Mouse (Mus musculus): ENCODE measurements around the gene Sirt4. TPM values are rescaled to one million over a fixed set of nuclear protein-coding genes. Genes with fewer than 3 reads are reported as not detected.

Gene Sirt4
- total and polyA plus RNA-seq, 2 experiments: 11.5 to 26.1 TPM

DNA sequence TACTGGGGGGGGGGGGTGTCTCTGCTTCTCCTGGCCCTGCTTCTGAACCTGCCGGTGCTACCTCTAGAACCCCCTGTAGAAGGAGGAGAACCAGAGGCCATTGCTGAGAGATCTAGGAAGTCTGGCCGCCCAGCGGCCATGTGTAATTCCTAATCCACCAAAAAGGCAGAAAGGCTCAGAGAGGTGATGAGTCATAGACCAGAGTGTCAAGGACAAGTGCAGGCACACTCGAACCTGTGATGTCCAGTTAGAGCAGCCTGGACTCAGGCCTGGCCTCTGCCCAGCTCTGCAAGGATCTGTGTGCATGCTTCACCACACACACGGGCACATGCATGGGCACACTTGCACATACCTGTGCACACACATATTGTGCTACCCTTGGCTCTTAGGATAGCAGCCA is 43.6 kb upstream of the Sirt4 start:
- WGBS: 57% methylated on average over 5 of the region's 5 CpGs
- Histone ChIP-seq H3K36me3 (ENCODE audit: control insufficient read depth, insufficient read depth, low read length) (no peaks in the 10 kb centered on the region), H3K27ac (replicated peaks; ENCODE audit: insufficient read depth, low read depth, low read length) (no peak overlapping the region), H3K4me1 (ENCODE audit: control insufficient read depth, insufficient read depth, low read length) (peaks cover 48% of the 10 kb centered on the region), H3K27me3 (ENCODE audit: control insufficient read depth, insufficient read depth, low read length) (no peaks in the 10 kb centered on the region), H3K79me2 (ENCODE audit: control insufficient read depth, insufficient read depth, low read length) (peaks cover 60% of the 10 kb centered on the region), H3K9ac (ENCODE audit: low read depth, low read length) (no peak overlapping the region), H3K4me3 (ENCODE audit: insufficient read depth, low read depth, low read length) (no peak overlapping the region)
- no peak for DNase-seq (ENCODE audit: extremely low read depth, low read depth, low spot score)
- TF ChIP-seq CTCF (IDR thresholded peaks at IDR 0.05; ENCODE audit: low read depth, low read length) (no peak), POLR2A (IDR thresholded peaks at IDR 0.05; ENCODE audit: extremely low read depth, insufficient read depth, low read length) (no peak)

DNA sequence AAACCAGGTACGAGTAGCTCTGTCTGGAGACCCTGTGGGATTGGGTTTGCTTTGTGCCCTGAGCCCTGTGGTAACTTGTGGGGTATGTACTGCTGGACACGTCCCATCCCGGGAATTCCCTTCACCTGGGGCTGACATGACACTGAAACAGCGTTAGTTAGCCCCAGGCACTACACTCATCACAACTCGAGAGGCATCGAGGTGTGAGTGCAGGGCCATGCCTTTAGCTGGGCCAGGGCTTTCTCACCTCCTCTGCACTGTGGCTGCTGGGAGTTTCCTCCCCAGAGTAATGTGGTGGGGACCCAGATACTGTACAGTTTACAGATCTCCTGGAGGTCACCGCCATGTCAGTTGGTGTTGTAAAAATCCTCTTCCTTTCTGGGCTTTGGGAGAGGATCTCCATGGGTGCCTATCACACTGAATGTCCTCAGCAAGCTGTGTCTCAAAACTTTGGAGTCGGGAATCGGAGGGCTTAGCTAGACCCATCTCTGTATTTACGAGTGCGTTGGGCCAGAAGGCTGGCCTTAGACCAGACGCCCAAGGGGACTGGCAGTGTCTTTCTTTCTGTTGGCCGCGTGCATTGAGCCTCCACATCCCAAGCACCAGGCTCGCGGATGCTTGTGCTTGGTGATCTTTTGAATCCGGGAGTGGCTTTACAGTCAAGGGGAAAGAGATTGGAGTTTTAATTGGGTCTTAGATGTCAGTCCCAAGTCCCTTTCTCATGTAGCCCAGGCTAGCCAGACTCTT is 42.1 kb upstream of the Sirt4 start:
- DNase-seq (ENCODE audit: extremely low read depth, low read depth, low spot score): no peak
- H3K9ac ChIP-seq (ENCODE audit: low read depth, low read length): no peak overlapping the region
- H3K27me3 ChIP-seq (ENCODE audit: control insufficient read depth, insufficient read depth, low read length): no peaks in the 10 kb centered on the region
- no peak overlapping the region for H3K4me3 ChIP-seq (ENCODE audit: insufficient read depth, low read depth, low read length)
- peaks cover 61% of the 10 kb centered on the region for H3K79me2 ChIP-seq (ENCODE audit: control insufficient read depth, insufficient read depth, low read length)
- TF ChIP-seq POLR2A (IDR thresholded peaks at IDR 0.05; ENCODE audit: extremely low read depth, insufficient read depth, low read length) (no peak), CTCF (IDR thresholded peaks at IDR 0.05; ENCODE audit: low read depth, low read length) (no peak)
- peaks cover 51% of the 10 kb centered on the region for H3K4me1 ChIP-seq (ENCODE audit: control insufficient read depth, insufficient read depth, low read length)
- no peak overlapping the region for H3K27ac ChIP-seq (replicated peaks; ENCODE audit: insufficient read depth, low read depth, low read length)
- 89% methylated on average over 17 of the region's 17 CpGs for WGBS
- no peaks in the 10 kb centered on the region for H3K36me3 ChIP-seq (ENCODE audit: control insufficient read depth, insufficient read depth, low read length)

DNA sequence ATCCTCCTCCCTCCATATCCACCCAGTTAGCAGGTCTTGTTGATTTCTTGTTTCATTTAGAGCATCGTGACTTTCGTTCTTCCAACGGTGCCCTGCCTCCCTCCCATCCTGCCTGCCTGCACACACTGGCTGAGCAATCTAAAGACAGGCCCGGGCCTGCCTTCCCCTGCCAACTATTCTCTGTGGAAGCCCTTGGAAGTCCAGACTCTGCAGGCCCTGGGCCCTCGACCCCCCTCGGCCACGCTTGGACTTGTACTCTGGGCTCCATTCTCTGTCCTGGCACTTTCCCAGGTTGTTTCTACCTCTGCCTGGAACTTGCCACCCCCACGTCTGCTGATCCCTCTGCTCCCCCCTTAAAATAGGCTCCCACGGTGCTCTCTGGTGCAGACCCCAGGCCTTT is 41.4 kb upstream of the Sirt4 start:
- Histone ChIP-seq H3K79me2 (ENCODE audit: control insufficient read depth, insufficient read depth, low read length) (peaks cover 59% of the 10 kb centered on the region), H3K27me3 (ENCODE audit: control insufficient read depth, insufficient read depth, low read length) (no peaks in the 10 kb centered on the region), H3K36me3 (ENCODE audit: control insufficient read depth, insufficient read depth, low read length) (no peaks in the 10 kb centered on the region), H3K9ac (ENCODE audit: low read depth, low read length) (no peak overlapping the region), H3K4me3 (ENCODE audit: insufficient read depth, low read depth, low read length) (no peak overlapping the region), H3K4me1 (ENCODE audit: control insufficient read depth, insufficient read depth, low read length) (peaks cover 48% of the 10 kb centered on the region), H3K27ac (replicated peaks; ENCODE audit: insufficient read depth, low read depth, low read length) (no peak overlapping the region)
- no peak for DNase-seq (ENCODE audit: extremely low read depth, low read depth, low spot score)
- no peak for TF ChIP-seq POLR2A (IDR thresholded peaks at IDR 0.05; ENCODE audit: extremely low read depth, insufficient read depth, low read length)
- no peak for TF ChIP-seq CTCF (IDR thresholded peaks at IDR 0.05; ENCODE audit: low read depth, low read length)
- whole genome bisulfite sequencing: 61% methylated on average over 9 of the region's 9 CpGs

DNA sequence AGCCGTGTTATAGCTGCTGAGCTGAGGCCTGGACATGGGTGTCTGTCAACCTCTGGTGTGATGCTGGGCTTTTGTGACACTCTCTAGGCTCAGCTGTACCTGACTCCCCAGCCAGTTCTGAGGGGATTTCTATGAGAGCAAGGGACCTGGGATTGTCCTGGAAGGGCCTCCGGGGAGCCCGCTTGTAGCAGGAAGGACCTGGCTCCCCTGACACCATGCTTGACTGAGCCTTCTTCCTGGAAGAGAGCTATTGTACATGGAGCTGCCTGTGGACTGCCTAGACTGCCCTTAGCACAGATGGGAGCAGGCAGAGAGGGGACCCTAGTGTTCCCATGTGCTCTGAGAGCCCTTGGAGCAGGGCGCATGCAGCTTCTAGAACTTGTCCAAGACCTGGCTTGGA is 40.9 kb upstream of the Sirt4 start:
- peaks cover 46% of the 10 kb centered on the region for H3K4me1 ChIP-seq (ENCODE audit: control insufficient read depth, insufficient read depth, low read length)
- no peak overlapping the region for H3K27ac ChIP-seq (replicated peaks; ENCODE audit: insufficient read depth, low read depth, low read length)
- no peak overlapping the region for H3K9ac ChIP-seq (ENCODE audit: low read depth, low read length)
- H3K4me3 ChIP-seq (ENCODE audit: insufficient read depth, low read depth, low read length): no peak overlapping the region
- no peaks in the 10 kb centered on the region for H3K27me3 ChIP-seq (ENCODE audit: control insufficient read depth, insufficient read depth, low read length)
- TF ChIP-seq CTCF (IDR thresholded peaks at IDR 0.05; ENCODE audit: low read depth, low read length) (no peak), POLR2A (IDR thresholded peaks at IDR 0.05; ENCODE audit: extremely low read depth, insufficient read depth, low read length) (no peak)
- H3K79me2 ChIP-seq (ENCODE audit: control insufficient read depth, insufficient read depth, low read length): peaks cover 58% of the 10 kb centered on the region
- WGBS: 87% methylated on average over 4 of the region's 4 CpGs
- no peaks in the 10 kb centered on the region for H3K36me3 ChIP-seq (ENCODE audit: control insufficient read depth, insufficient read depth, low read length)
- no peak for DNase-seq (ENCODE audit: extremely low read depth, low read depth, low spot score)

DNA sequence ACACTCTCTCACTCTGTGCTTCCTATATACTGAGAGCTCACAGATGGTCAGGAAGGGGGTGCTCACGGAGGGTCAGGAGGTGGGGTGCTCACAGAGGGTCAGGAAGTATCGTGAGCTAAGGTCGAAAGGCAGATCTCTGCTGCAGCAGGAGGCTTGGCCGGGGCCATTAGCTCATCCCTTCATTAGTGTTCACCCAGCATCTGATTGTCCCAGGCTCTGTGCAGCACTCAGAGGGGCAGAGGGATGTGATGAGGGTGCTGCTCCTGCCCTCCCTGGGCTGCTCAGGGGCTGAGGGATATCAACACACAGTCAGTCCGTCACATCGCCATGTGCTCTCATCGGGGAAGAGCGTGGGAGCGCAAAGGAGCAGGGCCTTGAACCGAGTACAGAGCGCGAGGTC is 39.9 kb upstream of the Sirt4 start:
- WGBS: 42% methylated on average over 12 of the region's 12 CpGs
- Histone ChIP-seq H3K79me2 (ENCODE audit: control insufficient read depth, insufficient read depth, low read length) (peaks cover 54% of the 10 kb centered on the region), H3K4me1 (ENCODE audit: control insufficient read depth, insufficient read depth, low read length) (peaks cover 41% of the 10 kb centered on the region), H3K4me3 (ENCODE audit: insufficient read depth, low read depth, low read length) (no peak overlapping the region), H3K9ac (ENCODE audit: low read depth, low read length) (no peak overlapping the region), H3K36me3 (ENCODE audit: control insufficient read depth, insufficient read depth, low read length) (no peaks in the 10 kb centered on the region), H3K27me3 (ENCODE audit: control insufficient read depth, insufficient read depth, low read length) (no peaks in the 10 kb centered on the region), H3K27ac (replicated peaks; ENCODE audit: insufficient read depth, low read depth, low read length) (no peak overlapping the region)
- TF ChIP-seq CTCF (IDR thresholded peaks at IDR 0.05; ENCODE audit: low read depth, low read length) (no peak), POLR2A (IDR thresholded peaks at IDR 0.05; ENCODE audit: extremely low read depth, insufficient read depth, low read length) (no peak)
- no peak for DNase-seq (ENCODE audit: extremely low read depth, low read depth, low spot score)

DNA sequence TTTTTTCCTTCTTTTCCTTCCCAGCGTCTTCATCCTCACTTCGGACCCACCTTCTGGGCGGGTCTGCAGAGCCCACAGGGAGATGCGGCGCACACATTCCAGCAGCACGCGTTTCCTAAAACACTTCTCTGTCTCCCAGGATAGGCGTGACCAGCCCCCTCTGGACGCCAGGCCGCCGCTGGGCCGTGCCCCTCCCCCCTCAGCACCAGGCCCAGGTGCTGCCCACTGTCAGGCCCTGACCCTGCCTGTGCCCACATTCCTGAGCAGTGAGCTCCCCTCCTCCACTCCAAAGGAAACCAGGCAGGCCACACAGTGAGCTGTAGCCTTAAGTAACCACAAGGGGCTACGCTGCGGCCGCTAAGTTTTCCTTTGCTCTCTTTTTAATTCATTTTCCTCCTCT is 39.4 kb upstream of the Sirt4 start:
- H3K4me1 ChIP-seq (ENCODE audit: control insufficient read depth, insufficient read depth, low read length): peaks cover 42% of the 10 kb centered on the region
- no peak overlapping the region for H3K27ac ChIP-seq (replicated peaks; ENCODE audit: insufficient read depth, low read depth, low read length)
- H3K27me3 ChIP-seq (ENCODE audit: control insufficient read depth, insufficient read depth, low read length): no peaks in the 10 kb centered on the region
- no peak overlapping the region for H3K4me3 ChIP-seq (ENCODE audit: insufficient read depth, low read depth, low read length)
- H3K9ac ChIP-seq (ENCODE audit: low read depth, low read length): no peak overlapping the region
- TF ChIP-seq CTCF (IDR thresholded peaks at IDR 0.05; ENCODE audit: low read depth, low read length): no peak
- WGBS: 48% methylated on average over 15 of the region's 15 CpGs
- peaks cover 54% of the 10 kb centered on the region for H3K79me2 ChIP-seq (ENCODE audit: control insufficient read depth, insufficient read depth, low read length)
- DNase-seq (ENCODE audit: extremely low read depth, low read depth, low spot score): no peak
- no peaks in the 10 kb centered on the region for H3K36me3 ChIP-seq (ENCODE audit: control insufficient read depth, insufficient read depth, low read length)
